Mouse (Mus musculus) intestine, embryonic 16.5 days (tissue): ENCODE results near the gene Gpx4. TPM values are rescaled to one million over a fixed set of nuclear protein-coding genes. Genes with fewer than 3 reads are reported as not detected.
A peak's percentile ranks its signal among the peaks of the same experiment; 100 is the strongest.

ENCODE experiments used
- ATAC-seq: fragments of 200-750 bp; cut with Nextera tagmentation; 2 replicates; pipeline ENCODE4 v1.8.0; 2017; ENCODE audit warnings: moderate TSS enrichment, moderate library complexity
- H3K27ac ChIP-seq: fragments of 300-500 bp; sonication (generic); 2 replicates; pipeline ENCODE4 v1.5.1; 2014; ENCODE audit warnings: mild to moderate bottlenecking, low read length
- H3K27me3 ChIP-seq: fragments of 300-500 bp; sonication (generic); replicated peaks from 2 replicates; pipeline ENCODE4 v1.6.1; 2014; ENCODE audit warnings: low read length, control low read depth, mixed read lengths; ENCODE audit not compliant: control insufficient read depth, insufficient read depth
- H3K36me3 ChIP-seq: fragments of 300-500 bp; sonication (generic); 2 replicates; pipeline ENCODE4 v1.6.1; 2014; ENCODE audit warnings: low read length, control low read depth; ENCODE audit not compliant: control insufficient read depth, insufficient read depth
- H3K4me1 ChIP-seq: fragments of 300-500 bp; sonication (generic); 2 replicates; pipeline ENCODE4 v1.6.1; 2014; ENCODE audit warnings: low read length, control low read depth, mixed read lengths; ENCODE audit not compliant: control insufficient read depth, insufficient read depth
- H3K4me2 ChIP-seq: fragments of 300-500 bp; sonication (generic); 2 replicates; pipeline ENCODE4 v1.6.1; 2014; ENCODE audit warnings: low read depth, low read length, control low read depth
- H3K4me3 ChIP-seq: fragments of 300-500 bp; sonication (generic); 2 replicates; pipeline ENCODE4 v1.5.1; 2014; ENCODE audit warnings: mild to moderate bottlenecking, low read length
- H3K9ac ChIP-seq: fragments of 300-500 bp; sonication (generic); 2 replicates; pipeline ENCODE4 v1.6.1; 2014; ENCODE audit warnings: low read depth, low read length
- H3K9me3 ChIP-seq: fragments of 300-500 bp; sonication (generic); 2 replicates; pipeline ENCODE4 v1.6.1; 2016; ENCODE audit warnings: low read length, control low read depth; ENCODE audit not compliant: control insufficient read depth
- WGBS: fragments of 180-500 bp; shearing (Covaris S2); extraction: QIAGEN DNeasy Blood & Tissue Kit; methylation state at CpG from one replicate; pipeline ENCODE4 v1.1.7; 2014; 5-methylcytosine and 5-hydroxymethylcytosine counted together
- polyA plus RNA-seq: library from polyadenylated mRNA; unstranded; fragments of >200 nt; fragmentation: Nextera tagmentation; extraction: Ambion mirVana; gene quantifications from 2 replicates; pipeline ENCODE4 v1.2.1, GENCODE M21; 2015

The Gpx4 gene
- polyA plus RNA-seq, 1 experiment from 2014 or later: 942 TPM

GRCm38 (mm10) chr10:80056976-80057682 is 10.2 kb downstream of the Gpx4 start:
- peak overlapping the region; percentile 40 for H3K27ac ChIP-seq
- H3K9ac ChIP-seq: peak overlapping the region; percentile 33; the same call in 1 of the 2 replicates
- ATAC-seq: no peak
- H3K9me3 ChIP-seq: no peaks in the 10 kb centered on the region
- H3K27me3 ChIP-seq: no peaks in the 10 kb centered on the region
- no peak overlapping the region for H3K4me2 ChIP-seq
- peaks cover 17% of the 10 kb centered on the region for H3K36me3 ChIP-seq
- WGBS: 89% methylated on average over 27 of the region's 27 CpGs
- H3K4me1 ChIP-seq: peaks cover 21% of the 10 kb centered on the region
- no peak overlapping the region for H3K4me3 ChIP-seq

- no peak for ATAC-seq
- Histone ChIP-seq H3K4me3 (no peak overlapping the region), H3K4me1 (peaks cover 16% of the 10 kb centered on the region), H3K27ac (no peak overlapping the region), H3K9ac (peak overlapping the region; percentile 33; the same call in 1 of the 2 replicates), H3K27me3 (no peaks in the 10 kb centered on the region), H3K36me3 (peaks cover 20% of the 10 kb centered on the region), H3K4me2 (no peak overlapping the region), H3K9me3 (no peaks in the 10 kb centered on the region)
- WGBS: 73% methylated on average over 30 of the region's 30 CpGs
These were observed 10.8 kb downstream of the Gpx4 start for GRCm38 (mm10) chr10:80057683-80058326.

- no peak for ATAC-seq
- WGBS: 88% methylated on average over 5 of the region's 5 CpGs
- no peak overlapping the region for H3K27ac ChIP-seq
- H3K36me3 ChIP-seq: peaks cover 14% of the 10 kb centered on the region
- H3K9ac ChIP-seq: no peak overlapping the region
- no peak overlapping the region for H3K4me2 ChIP-seq
- no peaks in the 10 kb centered on the region for H3K4me1 ChIP-seq
- no peaks in the 10 kb centered on the region for H3K27me3 ChIP-seq
- H3K9me3 ChIP-seq: no peaks in the 10 kb centered on the region
- no peak overlapping the region for H3K4me3 ChIP-seq
These were observed 16.1 kb downstream of the Gpx4 start for GRCm38 (mm10) chr10:80063104-80063503.

- H3K4me2 ChIP-seq: no peak overlapping the region
- no peaks in the 10 kb centered on the region for H3K4me1 ChIP-seq
- no peaks in the 10 kb centered on the region for H3K9me3 ChIP-seq
- H3K27ac ChIP-seq: no peak overlapping the region
- no peaks in the 10 kb centered on the region for H3K27me3 ChIP-seq
- ATAC-seq: no peak
- no peak overlapping the region for H3K4me3 ChIP-seq
- peaks cover 10% of the 10 kb centered on the region; the same call in 1 of the 2 replicates for H3K36me3 ChIP-seq
- 77% methylated on average over 23 of the region's 23 CpGs for whole genome bisulfite sequencing
- peak overlapping the region; percentile 5; the same call in 1 of the 2 replicates for H3K9ac ChIP-seq
These were observed 17.1 kb downstream of the Gpx4 start for GRCm38 (mm10) chr10:80063877-80064650.

GRCm38 (mm10) chr10:80069251-80069650 is 22.3 kb downstream of the Gpx4 start:
- Histone ChIP-seq H3K9ac (no peak overlapping the region), H3K4me1 (peaks cover 15% of the 10 kb centered on the region), H3K4me3 (no peak overlapping the region), H3K27me3 (no peaks in the 10 kb centered on the region), H3K27ac (no peak overlapping the region), H3K9me3 (no peaks in the 10 kb centered on the region), H3K36me3 (no peaks in the 10 kb centered on the region), H3K4me2 (no peak overlapping the region)
- WGBS: 89% methylated on average over 6 of the region's 7 CpGs
- no peak for ATAC-seq

- Histone ChIP-seq H3K9me3 (no peaks in the 10 kb centered on the region), H3K27me3 (no peaks in the 10 kb centered on the region), H3K9ac (no peak overlapping the region), H3K4me3 (no peak overlapping the region), H3K36me3 (no peaks in the 10 kb centered on the region), H3K4me1 (peaks cover 19% of the 10 kb centered on the region), H3K4me2 (no peak overlapping the region), H3K27ac (no peak overlapping the region)
- no peak for ATAC-seq
- 95% methylated on average over 4 of the region's 4 CpGs for WGBS
These were observed 23.0 kb downstream of the Gpx4 start for GRCm38 (mm10) chr10:80069948-80070450.

GRCm38 (mm10) chr10:80070837-80071515 is 24.0 kb downstream of the Gpx4 start:
- no peak overlapping the region for H3K4me2 ChIP-seq
- peak overlapping the region; percentile 37 for H3K9ac ChIP-seq
- peak; percentile 80 for ATAC-seq

GRCm38 (mm10) chr10:80071516-80071900 is 24.5 kb downstream of the Gpx4 start:
- no peak for ATAC-seq
- Histone ChIP-seq H3K27me3 (no peaks in the 10 kb centered on the region), H3K4me3 (no peak overlapping the region), H3K36me3 (no peaks in the 10 kb centered on the region), H3K4me1 (peaks cover 26% of the 10 kb centered on the region), H3K4me2 (no peak overlapping the region), H3K27ac (peak overlapping the region; percentile 83), H3K9me3 (no peaks in the 10 kb centered on the region), H3K9ac (peak overlapping the region; percentile 37; the same call in 1 of the 2 replicates)
- WGBS: 87% methylated on average over 3 of the region's 3 CpGs

More at GRCm38 (mm10) chr10:80070837-80071515, 24.0 kb downstream of the Gpx4 start:
- Histone ChIP-seq H3K9me3 (no peaks in the 10 kb centered on the region), H3K4me1 (peaks cover 26% of the 10 kb centered on the region), H3K36me3 (no peaks in the 10 kb centered on the region), H3K4me3 (no peak overlapping the region), H3K27ac (peak overlapping the region; percentile 83), H3K27me3 (no peaks in the 10 kb centered on the region)
- WGBS: 62% methylated on average over 9 of the region's 9 CpGs
